Mouse (Mus musculus) midbrain, embryonic 15.5 days (tissue): ENCODE data around the gene Gata3. TPM values are rescaled to one million over a fixed set of nuclear protein-coding genes. Genes with fewer than 3 reads are reported as not detected.

Experiments used
- ATAC-seq: fragments of 200-750 bp; cut with Nextera tagmentation; replicated peaks from 2 replicates; pipeline ENCODE4 v1.8.0; 2017; ENCODE audit warnings: moderate TSS enrichment
- H3K27ac ChIP-seq: fragments of 300-500 bp; sonication (generic); 2 replicates; pipeline ENCODE4 v1.5.1; 2015; ENCODE audit warnings: mild to moderate bottlenecking, inconsistent platforms
- H3K27me3 ChIP-seq: fragments of 300-500 bp; sonication (generic); replicated peaks from 2 replicates; pipeline ENCODE4 v1.6.1; 2015; ENCODE audit warnings: inconsistent platforms
- H3K36me3 ChIP-seq: fragments of 300-500 bp; sonication (generic); replicated peaks from 2 replicates; pipeline ENCODE4 v1.6.1; 2015; ENCODE audit warnings: inconsistent platforms
- H3K4me1 ChIP-seq: fragments of 300-500 bp; sonication (generic); 2 replicates; pipeline ENCODE4 v1.6.1; 2015; ENCODE audit warnings: inconsistent platforms
- H3K4me2 ChIP-seq: fragments of 300-500 bp; sonication (generic); 2 replicates; pipeline ENCODE4 v1.6.1; 2015; ENCODE audit warnings: inconsistent platforms, mild to moderate bottlenecking, moderate library complexity
- H3K4me3 ChIP-seq: fragments of 300-500 bp; sonication (generic); 2 replicates; pipeline ENCODE4 v1.5.1; 2015; ENCODE audit warnings: mild to moderate bottlenecking, inconsistent platforms
- H3K9ac ChIP-seq: fragments of 300-500 bp; sonication (generic); 2 replicates; pipeline ENCODE4 v1.6.1; 2015; ENCODE audit warnings: mild to moderate bottlenecking, inconsistent platforms
- H3K9me3 ChIP-seq: fragments of 300-500 bp; sonication (generic); 2 replicates; pipeline ENCODE4 v1.6.1; 2016; ENCODE audit warnings: inconsistent platforms
- WGBS: fragments of 180-500 bp; shearing (Covaris S2); methylation state at CpG from one replicate; pipeline ENCODE4 v1.1.7; 2015; ENCODE audit warnings: mixed read lengths; 5-methylcytosine and 5-hydroxymethylcytosine counted together
- polyA plus RNA-seq: library from polyadenylated mRNA; unstranded; fragments of >200 nt; fragmentation: Nextera tagmentation; extraction: Ambion mirVana; gene quantifications from 2 replicates; pipeline ENCODE4 v1.2.1, GENCODE M21; 2015

The Gata3 gene
- polyA plus RNA-seq, 1 experiment from 2014 or later: 116 TPM

DNA sequence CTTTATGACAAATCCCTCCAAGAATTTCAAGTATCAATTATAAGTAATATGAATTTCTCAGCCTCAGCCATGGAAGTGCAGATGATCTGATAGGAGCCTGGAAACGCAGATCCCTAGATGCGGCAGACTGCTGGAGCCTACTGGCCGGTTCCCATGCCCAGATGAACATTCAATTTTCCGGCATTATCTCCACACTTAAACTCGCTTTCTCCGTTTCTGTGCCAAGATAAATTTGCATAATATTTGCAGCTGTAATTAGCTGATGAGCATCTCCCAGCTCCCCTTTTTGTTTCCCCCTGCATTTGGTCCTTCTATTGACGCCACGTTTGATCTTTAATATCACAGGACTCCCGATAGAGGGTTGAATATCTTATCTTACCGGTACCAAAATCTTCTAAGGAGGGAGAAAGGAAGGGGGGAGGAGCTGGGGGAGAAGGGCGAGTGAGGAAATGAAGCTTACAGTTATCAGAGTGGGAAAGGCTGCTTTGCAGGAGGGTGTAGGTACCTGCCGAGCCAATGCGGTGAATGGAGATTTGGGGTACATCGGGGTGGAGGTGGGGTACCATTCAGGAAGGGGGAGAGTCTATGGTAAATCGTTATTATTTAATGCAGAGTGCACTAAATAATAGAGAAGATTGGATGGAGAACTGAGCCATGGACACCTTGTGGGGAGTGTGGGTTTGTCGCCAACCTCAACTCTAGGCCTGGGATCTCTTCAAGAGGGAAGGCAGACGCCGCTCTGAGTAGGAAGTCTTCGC, 5.2 kb upstream of the Gata3 start:
- H3K36me3 ChIP-seq: no peaks in the 10 kb centered on the region
- peaks cover 67% of the 10 kb centered on the region for H3K27me3 ChIP-seq
- no peak overlapping the region for H3K9ac ChIP-seq
- H3K9me3 ChIP-seq: no peaks in the 10 kb centered on the region
- peak overlapping the region; percentile 0; the same call in 1 of the 2 replicates for H3K27ac ChIP-seq
- no peak for ATAC-seq
- H3K4me3 ChIP-seq: no peak overlapping the region
- H3K4me1 ChIP-seq: peaks cover 25% of the 10 kb centered on the region
- WGBS: 2% methylated on average over 19 of the region's 19 CpGs
- H3K4me2 ChIP-seq: no peak overlapping the region

DNA sequence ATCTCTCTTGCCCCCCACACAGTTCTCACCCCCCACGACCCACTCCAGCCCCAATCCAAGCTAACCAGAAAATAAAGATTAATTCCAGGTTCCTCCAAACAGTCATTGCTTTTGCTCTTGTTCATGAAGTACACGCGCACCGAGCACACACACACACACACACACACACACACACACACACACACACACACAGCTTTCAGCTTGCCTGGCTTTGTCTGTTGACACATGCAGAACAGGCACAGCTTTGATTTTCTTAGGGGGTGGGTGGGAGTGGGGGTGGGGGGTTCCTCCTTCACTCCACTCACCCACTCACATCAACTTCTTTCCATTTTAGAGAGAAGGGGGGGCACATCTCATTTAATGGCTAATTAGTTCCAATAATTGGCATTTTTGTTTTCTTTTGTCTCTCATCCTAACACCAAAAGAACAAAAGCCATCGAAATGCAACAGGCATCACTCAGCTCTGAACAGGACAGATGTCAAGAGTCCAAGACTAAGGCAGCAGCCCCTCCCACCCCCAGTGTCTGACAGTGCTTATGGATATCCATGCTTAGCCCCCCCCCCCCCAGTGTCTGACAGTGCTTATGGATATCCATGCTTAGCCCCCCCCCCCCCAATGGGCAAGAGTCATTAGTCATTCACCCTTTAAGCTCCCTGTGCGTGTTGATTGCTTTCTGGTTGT, 3.6 kb upstream of the Gata3 start:
- peaks cover 67% of the 10 kb centered on the region for H3K27me3 ChIP-seq
- 2% methylated on average over 6 of the region's 6 CpGs for WGBS
- no peaks in the 10 kb centered on the region for H3K36me3 ChIP-seq
- H3K27ac ChIP-seq: peak overlapping the region; percentile 50
- no peak overlapping the region for H3K4me2 ChIP-seq
- no peaks in the 10 kb centered on the region for H3K9me3 ChIP-seq
- peaks cover 25% of the 10 kb centered on the region for H3K4me1 ChIP-seq
- no peak overlapping the region for H3K4me3 ChIP-seq
- no peak for ATAC-seq
- no peak overlapping the region for H3K9ac ChIP-seq

DNA sequence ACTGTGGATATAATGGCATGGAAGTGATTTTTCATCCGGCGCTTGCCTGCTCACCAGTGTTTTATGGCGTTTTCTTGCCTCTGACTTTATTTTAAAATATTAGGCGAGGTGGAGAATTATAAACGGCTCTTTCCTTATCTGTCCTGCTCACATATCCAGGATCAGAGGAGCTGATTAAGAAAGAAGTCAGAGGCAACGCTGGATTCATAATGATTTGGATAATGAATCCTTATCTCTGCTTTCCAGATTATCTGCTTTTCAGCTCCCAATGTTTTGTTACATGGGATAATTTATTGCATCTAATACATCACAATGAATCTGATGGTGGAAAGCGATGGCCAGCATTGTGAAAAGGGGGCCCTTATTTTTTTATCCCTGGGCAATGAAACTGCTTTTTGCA, 2.7 kb upstream of the Gata3 start:
- 3% methylated on average over 7 of the region's 7 CpGs for WGBS

DNA sequence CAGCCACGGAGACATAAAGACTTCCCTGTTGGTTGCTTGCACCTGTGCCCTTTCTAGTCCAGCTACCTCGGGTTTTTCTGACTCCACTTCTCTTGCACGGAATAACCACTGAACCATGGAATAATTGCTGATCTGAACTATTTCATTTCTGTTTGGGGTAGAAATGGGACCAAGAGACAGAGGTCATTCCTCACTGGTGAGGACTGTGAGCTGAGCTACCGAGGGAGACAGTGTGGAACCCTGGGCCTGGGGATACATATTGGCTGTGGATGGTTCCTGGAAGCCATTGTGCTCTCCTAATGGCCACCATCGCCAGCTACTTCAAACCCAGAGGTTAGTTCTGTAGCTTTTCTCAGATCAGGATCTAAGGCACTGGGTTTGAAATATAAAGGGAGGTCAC, 1.1 kb upstream of the Gata3 start:
- no peak overlapping the region for H3K4me3 ChIP-seq
- 4% methylated on average over 5 of the region's 5 CpGs for WGBS
- peaks cover 6% of the 10 kb centered on the region; the same call in 1 of the 2 replicates for H3K4me1 ChIP-seq
- no peak overlapping the region for H3K9ac ChIP-seq
- ATAC-seq: no peak
- no peaks in the 10 kb centered on the region for H3K36me3 ChIP-seq
- no peaks in the 10 kb centered on the region for H3K9me3 ChIP-seq
- H3K27me3 ChIP-seq: peaks cover 68% of the 10 kb centered on the region
- no peak overlapping the region for H3K27ac ChIP-seq
- H3K4me2 ChIP-seq: no peak overlapping the region

More for the DNA sequence above, 2.7 kb upstream of the Gata3 start:
- no peaks in the 10 kb centered on the region for H3K9me3 ChIP-seq
- no peak overlapping the region for H3K4me2 ChIP-seq
- no peak overlapping the region for H3K4me3 ChIP-seq
- ATAC-seq: no peak
- no peak overlapping the region for H3K27ac ChIP-seq
- no peak overlapping the region for H3K9ac ChIP-seq
- H3K36me3 ChIP-seq: no peaks in the 10 kb centered on the region
- H3K27me3 ChIP-seq: peaks cover 65% of the 10 kb centered on the region
- H3K4me1 ChIP-seq: peaks cover 19% of the 10 kb centered on the region; the same call in 1 of the 2 replicates

DNA sequence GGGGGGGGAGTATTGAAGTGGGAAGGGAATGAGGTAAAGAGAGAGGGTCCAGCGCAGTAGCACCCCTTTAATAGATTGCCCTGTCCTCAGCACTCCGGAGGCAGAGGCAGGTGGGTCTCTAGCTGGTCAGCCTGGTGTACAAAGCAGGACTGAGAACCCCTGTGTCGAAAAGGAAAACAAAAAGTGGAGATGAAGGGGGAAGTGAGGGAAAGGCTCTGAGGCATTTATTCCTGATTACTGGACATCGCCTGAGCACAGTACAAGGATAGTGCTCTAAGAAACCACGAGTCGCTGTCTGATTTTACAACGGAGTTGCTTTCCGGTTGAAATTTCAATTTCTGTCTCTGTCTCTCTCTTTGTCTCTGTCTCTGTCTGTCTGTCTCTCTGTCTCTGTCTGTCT, 417 bp upstream of the Gata3 start:
- peak overlapping the region; percentile 32 for H3K4me3 ChIP-seq
- no peak overlapping the region for H3K27ac ChIP-seq
- H3K4me1 ChIP-seq: peaks cover under 1% of the 10 kb centered on the region; the same call in 1 of the 2 replicates
- H3K4me2 ChIP-seq: peak overlapping the region; percentile 67; the same call in 1 of the 2 replicates
- WGBS: 6% methylated on average over 8 of the region's 8 CpGs
- ATAC-seq: no peak
- no peaks in the 10 kb centered on the region for H3K36me3 ChIP-seq
- H3K27me3 ChIP-seq: peaks cover 71% of the 10 kb centered on the region
- no peak overlapping the region for H3K9ac ChIP-seq
- H3K9me3 ChIP-seq: no peaks in the 10 kb centered on the region

DNA sequence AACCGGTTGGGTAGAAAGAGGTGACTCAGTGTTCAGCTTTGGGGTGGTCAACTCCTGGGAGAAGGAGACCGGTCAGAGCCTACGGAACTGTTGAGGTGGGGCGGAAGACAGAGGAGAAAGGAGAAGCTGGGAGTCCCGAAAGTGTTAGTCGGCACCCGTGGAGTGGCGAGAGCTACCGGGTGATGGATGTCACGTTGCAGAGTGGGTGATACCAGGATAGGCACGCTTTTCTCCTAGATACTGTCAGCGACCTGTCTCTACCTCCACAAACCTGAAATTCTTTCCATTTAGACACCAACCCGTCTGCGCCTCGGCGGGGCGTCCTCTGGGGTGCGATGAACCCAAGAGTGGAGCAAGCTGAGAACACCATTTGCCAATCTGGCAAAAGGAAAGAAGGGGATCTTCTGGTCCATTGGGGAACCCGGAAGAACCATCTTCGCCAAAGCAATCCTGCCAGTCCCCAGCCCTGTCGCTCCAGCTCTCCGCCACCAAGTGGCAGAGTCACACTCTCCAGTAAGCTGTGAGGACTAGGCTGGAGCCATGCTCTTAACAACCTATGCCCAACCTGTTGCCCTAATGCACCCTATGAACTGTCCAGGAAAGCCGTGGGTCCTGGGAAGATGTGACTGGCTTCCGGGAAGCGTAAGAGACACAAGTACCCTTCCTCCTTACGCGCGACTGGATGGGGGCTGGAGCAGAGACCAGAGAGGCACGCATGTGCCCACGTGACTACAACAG, 752 bp downstream of the Gata3 start, which contains the start of gene 9230102O04Rik:
Gene 9230102O04Rik, minus strand, starts transcription at position 628 of the 738 bp plus-strand sequence.
- Histone ChIP-seq H3K4me2 (peak within 1 kb of the TSS; percentile 67), H3K9ac (no peak within 1 kb of the TSS; the same call in 1 of the 2 replicates), H3K27ac (peak within 1 kb of the TSS; percentile 14), H3K27me3 (peaks cover 72% of the 10 kb centered on the region), H3K4me1 (no peaks in the 10 kb centered on the region; the same call in 1 of the 2 replicates), H3K4me3 (peak within 1 kb of the TSS; percentile 32), H3K36me3 (no peaks in the 10 kb centered on the region), H3K9me3 (no peaks in the 10 kb centered on the region)
- 1% methylated on average over 30 of the region's 30 CpGs for WGBS
- peak; percentile 66 for ATAC-seq

DNA sequence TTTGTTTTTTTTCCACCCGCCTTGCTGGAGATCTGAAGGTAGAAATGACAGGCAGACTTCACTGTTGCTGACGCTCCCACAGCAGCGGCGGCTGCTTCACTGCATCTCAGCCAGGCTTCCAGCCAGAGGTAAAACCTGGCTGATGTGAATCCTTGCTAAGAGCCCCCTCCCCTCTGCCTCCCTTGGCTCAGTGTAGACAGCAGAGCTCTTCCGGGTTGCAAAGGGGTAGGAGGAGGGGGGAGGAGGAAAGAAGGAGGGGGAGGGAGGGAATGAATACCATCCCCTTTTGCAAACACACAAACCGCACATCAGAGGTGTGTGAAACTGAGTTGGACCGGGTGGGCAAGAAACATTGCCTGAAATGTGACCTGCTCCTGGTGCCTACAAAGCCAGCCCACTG, 2.2 kb downstream of the Gata3 start:
- peak; percentile 62 for ATAC-seq
- Histone ChIP-seq H3K36me3 (no peaks in the 10 kb centered on the region), H3K4me3 (peak overlapping the region; percentile 43), H3K4me1 (peaks cover 4% of the 10 kb centered on the region), H3K9me3 (no peaks in the 10 kb centered on the region), H3K27ac (peak overlapping the region; percentile 81), H3K27me3 (peaks cover 59% of the 10 kb centered on the region), H3K4me2 (peak overlapping the region; percentile 67), H3K9ac (peak overlapping the region; percentile 38)
- 0% methylated on average over 7 of the region's 7 CpGs for WGBS

DNA sequence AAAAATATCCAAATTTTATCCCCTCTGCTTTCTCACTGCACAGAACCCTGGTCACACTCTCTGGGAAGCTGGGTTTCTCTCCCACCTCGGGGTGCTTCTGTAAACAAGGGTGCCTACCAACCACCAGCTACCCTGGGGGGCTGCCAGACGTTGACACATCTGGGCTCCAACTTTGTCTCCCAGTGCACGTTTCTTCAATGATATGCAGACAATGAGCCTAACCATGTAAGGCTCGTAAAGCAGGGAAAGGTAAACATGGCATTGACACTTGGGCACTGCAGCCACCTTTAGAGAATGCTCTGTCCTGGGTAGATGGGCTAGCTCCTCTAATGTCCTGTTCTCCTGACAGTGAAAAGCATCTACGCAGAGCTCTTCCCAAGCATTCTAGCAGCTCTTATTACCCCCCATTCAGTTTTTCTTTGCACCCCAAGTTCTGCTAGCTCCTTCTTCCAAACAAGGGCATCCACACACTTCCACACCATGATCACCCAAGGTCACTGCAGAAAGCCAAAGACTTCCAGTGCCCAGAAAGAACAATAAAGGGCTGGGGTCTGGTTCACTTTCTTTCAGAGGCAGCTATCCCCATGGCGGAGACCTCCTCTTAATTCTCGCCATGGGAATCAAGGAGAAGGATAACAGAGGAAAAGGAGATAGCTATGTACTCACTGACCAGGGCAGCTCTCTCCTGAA, 2.8 kb downstream of the Gata3 start:
- no peaks in the 10 kb centered on the region for H3K9me3 ChIP-seq
- H3K36me3 ChIP-seq: no peaks in the 10 kb centered on the region
- 1% methylated on average over 7 of the region's 7 CpGs for WGBS
- no peak for ATAC-seq
- peak overlapping the region; percentile 38 for H3K9ac ChIP-seq
- H3K4me2 ChIP-seq: peak overlapping the region; percentile 67
- peaks cover 10% of the 10 kb centered on the region for H3K4me1 ChIP-seq
- peak overlapping the region; percentile 43 for H3K4me3 ChIP-seq
- H3K27ac ChIP-seq: peak overlapping the region; percentile 81
- H3K27me3 ChIP-seq: peaks cover 58% of the 10 kb centered on the region

DNA sequence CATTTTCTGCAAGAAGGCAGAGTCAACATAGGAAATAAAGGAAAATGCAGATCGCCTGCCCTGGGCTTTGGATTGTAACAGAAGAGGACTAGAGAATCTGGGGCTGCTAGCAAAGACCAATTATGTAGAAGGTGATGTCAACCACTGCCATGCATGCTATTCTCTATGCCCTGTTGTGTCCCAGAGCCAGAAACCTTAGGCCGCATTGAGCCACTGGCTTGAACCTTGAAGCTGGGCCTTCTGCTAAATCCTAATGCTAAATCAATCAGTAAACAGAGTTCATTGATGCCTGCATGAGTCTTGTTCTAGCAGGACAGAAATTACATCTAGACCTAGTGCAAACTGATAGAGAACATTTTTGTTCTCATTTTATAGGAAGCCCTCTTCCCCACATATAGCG, 3.8 kb downstream of the Gata3 start:
- peak overlapping the region; percentile 81 for H3K27ac ChIP-seq
- H3K36me3 ChIP-seq: no peaks in the 10 kb centered on the region
- H3K9ac ChIP-seq: peak overlapping the region; percentile 38
- H3K4me1 ChIP-seq: peaks cover 18% of the 10 kb centered on the region
- H3K27me3 ChIP-seq: peaks cover 57% of the 10 kb centered on the region
- peak overlapping the region; percentile 43 for H3K4me3 ChIP-seq
- WGBS: 11% methylated on average over 3 of the region's 3 CpGs
- no peak for ATAC-seq
- H3K9me3 ChIP-seq: no peaks in the 10 kb centered on the region
- peak overlapping the region; percentile 67 for H3K4me2 ChIP-seq

DNA sequence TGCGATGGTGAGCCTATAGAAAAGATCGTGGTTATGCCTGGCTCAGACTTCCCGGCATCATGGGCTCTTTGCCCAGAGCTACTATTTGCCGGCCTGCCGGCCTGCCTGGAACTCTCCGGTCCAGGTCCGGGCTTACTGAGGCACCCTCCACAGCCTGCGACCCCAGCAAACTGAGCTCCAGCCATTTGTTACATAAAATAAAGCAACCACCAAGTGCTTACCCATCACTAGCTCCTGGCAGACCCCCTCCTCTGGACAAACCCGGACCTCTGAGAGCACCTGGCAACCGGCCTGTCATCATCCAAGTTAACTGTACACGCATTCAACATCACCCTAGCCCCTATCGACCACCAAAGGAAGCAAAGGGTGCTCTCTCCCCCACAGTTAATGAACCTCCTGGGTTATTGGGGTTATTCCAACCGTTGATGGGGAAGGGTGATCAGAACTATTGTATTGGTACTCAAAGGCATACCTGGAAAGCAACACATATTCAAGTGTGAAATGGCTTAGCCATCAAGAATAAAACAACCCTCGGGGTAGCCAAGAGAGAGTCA, 4.5 kb downstream of the Gata3 start:
- peaks cover 52% of the 10 kb centered on the region for H3K27me3 ChIP-seq
- no peak for ATAC-seq
- H3K27ac ChIP-seq: peak overlapping the region; percentile 81
- H3K4me1 ChIP-seq: peaks cover 23% of the 10 kb centered on the region
- peak overlapping the region; percentile 43 for H3K4me3 ChIP-seq
- 2% methylated on average over 14 of the region's 14 CpGs for WGBS
- no peaks in the 10 kb centered on the region for H3K9me3 ChIP-seq
- peak overlapping the region; percentile 67 for H3K4me2 ChIP-seq
- peak overlapping the region; percentile 38 for H3K9ac ChIP-seq
- no peaks in the 10 kb centered on the region for H3K36me3 ChIP-seq

DNA sequence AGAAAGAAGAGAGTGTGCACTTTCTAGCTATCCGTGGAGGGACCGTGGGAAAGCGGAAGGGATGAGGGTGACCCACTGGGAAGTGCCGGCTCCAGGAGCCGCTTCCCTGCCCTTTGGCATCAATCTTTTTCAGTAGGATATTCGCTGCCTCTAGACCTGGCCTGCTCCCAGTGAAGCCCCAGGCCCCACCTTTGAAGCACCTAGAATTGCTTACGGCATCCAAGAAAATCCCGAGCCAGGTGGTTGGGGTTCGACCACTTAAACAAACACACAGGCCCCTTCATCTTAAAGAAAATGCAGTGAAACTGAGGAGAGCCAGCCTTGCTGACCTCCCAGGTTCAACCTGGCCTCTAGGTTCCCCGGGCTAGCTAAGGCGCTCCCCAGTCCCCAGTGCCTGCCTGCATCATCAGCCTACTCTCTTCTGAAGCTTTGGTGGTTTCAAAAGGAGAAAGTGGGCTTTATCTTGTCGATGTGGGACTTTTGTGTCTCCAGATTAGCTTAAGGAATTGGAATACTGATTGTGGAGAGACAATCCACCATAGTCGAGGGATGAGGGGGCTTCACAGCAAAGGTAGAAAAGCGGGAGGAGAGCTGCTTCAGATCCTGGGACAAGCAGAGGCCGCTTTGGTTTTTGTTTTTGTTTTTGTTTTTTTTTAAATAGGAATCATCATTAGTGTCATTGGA, 5.2 kb downstream of the Gata3 start:
- Histone ChIP-seq H3K4me2 (peak overlapping the region; percentile 67), H3K27me3 (peaks cover 53% of the 10 kb centered on the region), H3K9me3 (no peaks in the 10 kb centered on the region), H3K27ac (peak overlapping the region; percentile 81), H3K9ac (peak overlapping the region; percentile 41), H3K36me3 (no peaks in the 10 kb centered on the region), H3K4me3 (peak overlapping the region; percentile 43), H3K4me1 (peaks cover 23% of the 10 kb centered on the region)
- WGBS: 2% methylated on average over 15 of the region's 15 CpGs
- no peak for ATAC-seq
